Mouse (Mus musculus) right cerebral cortex, postnatal 36 days (tissue): ENCODE measurements around the gene Ddx42.
A peak's percentile ranks its signal among the peaks of the same experiment; 100 is the strongest.
"Not testable (repeated sequence)": the region's sequence is repeated elsewhere in the genome, so short reads cannot be mapped to it uniquely, and the experiment has no call there.

ENCODE experiments used
- DNase-seq, 2 experiments: peaks; one replicate each; pipeline ENCODE4 v3.0.0; 2022; ENCODE audit warnings: low spot score in 2 of 2, mixed read lengths in 1 of 2

The Ddx42 gene

GRCm38 (mm10) chr11:106201337-106202122 is 15.2 kb upstream of the Ddx42 start:
- DNase-seq = no peak

- no peak for DNase-seq
Measured at GRCm38 (mm10) chr11:106202123-106202465, 14.6 kb upstream of the Ddx42 start, which contains the start of gene Strada. Gene Strada (minus strand): TSS chr11:106202168.

DNA sequence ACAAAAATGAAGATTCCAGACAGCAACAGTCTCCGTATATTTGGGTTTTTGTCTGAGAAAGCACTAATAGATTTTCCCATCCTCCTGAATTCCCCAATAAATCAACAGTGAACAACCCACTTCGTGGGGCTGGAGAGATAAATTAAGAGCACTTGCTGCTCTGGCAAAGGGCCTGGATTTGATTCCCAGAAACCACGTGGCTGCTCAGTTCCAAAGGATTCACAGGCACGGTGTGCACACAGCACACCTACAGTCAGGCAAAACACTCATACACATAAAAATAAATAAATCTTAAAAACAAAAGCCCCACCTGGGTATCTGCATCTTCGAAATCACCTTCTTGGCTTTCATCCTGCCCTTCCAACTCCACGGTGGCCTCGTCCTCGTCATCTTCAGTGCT is 4.0 kb upstream of the Ddx42 start:
- DNase-seq = no peak

- DNase-seq = no peak
Measured at GRCm38 (mm10) chr11:106214856-106215255, 1.9 kb upstream of the Ddx42 start.

- no peak for DNase-seq
Measured at GRCm38 (mm10) chr11:106215450-106215859, 1.3 kb upstream of the Ddx42 start.

DNA sequence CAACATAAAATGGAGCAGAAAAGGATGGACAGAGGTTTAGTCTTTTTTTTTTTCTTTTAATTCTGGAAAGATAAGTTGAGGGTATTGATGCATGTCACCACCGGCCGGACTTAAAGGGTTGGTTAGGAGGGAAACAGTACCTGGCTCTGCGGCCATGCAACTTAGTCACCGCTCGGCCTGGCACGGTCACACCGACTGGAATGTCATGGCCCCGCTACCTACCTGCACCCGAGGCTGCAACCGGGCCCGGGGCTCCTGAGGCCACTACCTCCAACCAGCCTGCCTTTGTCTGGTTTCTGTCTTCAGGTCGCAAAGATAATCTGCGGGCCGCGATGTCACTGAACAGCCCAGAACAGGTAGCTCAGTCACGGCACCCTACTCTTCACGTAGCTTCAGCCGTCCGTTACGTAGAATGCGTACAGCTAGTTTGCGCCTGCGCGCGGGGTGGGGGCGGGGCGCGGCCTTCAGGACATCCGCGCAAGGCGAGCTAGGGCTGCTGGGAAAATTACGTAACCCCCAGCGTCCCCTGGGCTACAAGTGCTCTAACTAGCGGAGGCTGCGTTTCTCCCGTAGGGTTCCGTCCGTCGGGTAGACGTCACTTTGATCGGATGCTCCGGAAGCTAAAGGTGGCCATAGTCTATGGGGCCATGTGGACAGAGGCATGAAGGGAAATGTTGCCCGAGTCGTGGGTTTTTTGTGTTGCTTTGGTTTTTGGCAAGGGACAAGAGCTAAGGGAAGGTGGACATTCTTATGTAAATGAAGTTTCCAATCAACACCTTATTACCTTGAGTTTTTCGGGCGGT is 598 bp upstream of the Ddx42 start, which contains the start of gene Ccdc47:
Ccdc47 (minus strand) TSS at position 418 of the 803 bp plus-strand sequence.
- DNase-seq = peak; percentile 97 to 99

GRCm38 (mm10) chr11:106220603-106221002 is 3.9 kb downstream of the Ddx42 start:
- no peak for DNase-seq

GRCm38 (mm10) chr11:106233978-106234377 is 17.3 kb downstream of the Ddx42 start:
- DNase-seq = not testable (repeated sequence)

- DNase-seq = no peak
Measured at GRCm38 (mm10) chr11:106246834-106247233, 30.1 kb downstream of the Ddx42 start.

DNA sequence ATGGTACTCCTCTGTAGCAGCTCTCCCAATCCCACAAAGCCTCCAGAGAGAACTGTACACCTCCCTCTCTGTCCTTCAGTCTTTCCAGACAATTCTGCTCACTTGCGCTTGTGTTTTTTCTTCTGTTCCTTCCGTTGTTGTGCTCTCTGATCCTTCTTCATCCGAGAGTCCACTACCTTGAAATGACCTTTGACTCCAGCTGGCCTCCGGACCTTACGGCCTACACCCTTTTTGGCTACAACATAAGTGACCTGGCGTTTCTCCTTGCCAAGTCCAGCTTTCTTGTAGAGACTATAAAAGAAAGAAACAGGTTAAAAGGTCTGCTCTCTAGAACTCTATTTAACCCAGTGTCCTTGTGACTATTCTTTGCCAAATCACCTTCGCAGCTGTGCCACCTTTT is 32.6 kb downstream of the Ddx42 start:
- no peak for DNase-seq

GRCm38 (mm10) chr11:106254767-106255166 is 38.0 kb downstream of the Ddx42 start:
- DNase-seq = no peak

DNA sequence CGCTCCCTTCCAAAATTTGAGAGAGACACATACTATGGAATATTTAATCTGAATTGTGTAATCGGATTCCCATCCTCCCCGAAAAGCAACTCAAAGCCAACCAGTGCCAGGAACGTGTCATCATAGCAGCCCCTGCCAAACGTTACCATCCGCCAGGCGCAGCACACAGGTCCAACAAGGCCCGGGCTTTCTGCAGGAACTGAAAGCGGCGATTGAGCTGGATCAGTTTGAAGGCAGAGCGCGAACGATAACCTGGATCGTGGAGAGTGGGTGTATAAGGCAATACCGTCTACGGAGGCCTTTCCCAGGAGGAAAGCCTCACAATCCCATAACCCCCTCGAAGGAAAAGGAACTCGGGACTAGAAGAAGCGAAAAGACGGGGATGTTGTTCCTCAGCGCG is 38.4 kb downstream of the Ddx42 start:
- no peak for DNase-seq

DNA sequence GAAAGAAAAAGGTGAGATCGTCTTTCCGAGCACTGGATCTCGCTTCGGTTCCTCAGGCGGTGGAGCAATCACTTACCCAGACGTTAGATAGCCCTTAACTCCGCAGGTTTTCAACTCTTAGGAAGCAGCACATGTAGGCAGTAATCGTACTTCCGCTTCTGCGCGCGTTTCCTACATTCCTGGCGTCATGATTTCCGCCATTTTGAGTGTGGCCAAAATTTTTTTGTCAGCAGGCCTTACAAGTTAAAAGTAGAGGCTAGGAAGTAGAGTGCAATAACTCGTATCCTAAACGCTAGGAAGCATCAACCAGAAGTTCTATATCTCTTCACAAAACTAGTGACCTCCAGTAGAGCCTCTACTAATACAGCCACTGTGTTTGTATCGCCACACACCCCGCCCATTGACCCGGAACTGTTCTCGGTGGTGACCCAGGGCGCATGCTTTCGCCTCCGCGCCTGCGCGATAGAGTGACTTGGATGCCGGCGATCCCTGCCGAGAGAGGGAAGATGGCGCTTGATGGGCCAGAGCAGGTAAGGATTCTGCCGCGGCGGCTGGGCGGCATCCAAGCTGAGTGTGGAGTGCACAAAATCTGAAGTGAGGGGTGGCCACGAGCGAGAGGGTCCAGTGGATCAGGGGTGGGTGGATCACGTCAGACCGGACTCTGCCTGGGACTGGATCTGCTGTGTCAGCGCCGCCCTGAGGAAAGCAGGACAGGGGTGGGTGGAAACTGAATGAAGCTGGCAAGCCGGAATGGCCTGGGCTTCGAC is 39.1 kb downstream of the Ddx42 start, which contains the start of the genes Ftsj3 and Psmc5:
Ftsj3 (minus strand) TSS at position 395 of the 767 bp plus-strand sequence.
Psmc5 (plus strand) TSS at position 470 of the 767 bp plus-strand sequence.
- DNase-seq = peak; percentile 96 to 97

DNA sequence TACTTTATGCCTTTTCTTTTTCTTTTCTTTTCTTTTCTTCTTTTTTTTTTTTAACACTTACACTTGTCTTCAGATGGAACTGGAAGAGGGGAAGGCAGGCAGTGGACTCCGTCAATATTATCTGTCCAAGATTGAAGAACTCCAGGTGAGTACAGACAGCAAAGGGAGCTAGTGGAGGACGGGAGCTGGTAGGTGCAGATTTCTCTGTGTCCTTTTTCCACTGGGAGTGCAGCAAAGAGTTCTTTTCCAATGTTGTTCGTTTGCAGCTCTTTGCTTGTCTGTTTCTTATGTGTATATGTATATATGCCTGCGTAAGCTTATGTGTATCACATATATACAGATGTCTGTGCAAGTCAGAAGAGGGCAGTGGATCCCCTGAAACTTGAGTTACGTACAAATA is 40.0 kb downstream of the Ddx42 start:
- DNase-seq = no peak

DNA sequence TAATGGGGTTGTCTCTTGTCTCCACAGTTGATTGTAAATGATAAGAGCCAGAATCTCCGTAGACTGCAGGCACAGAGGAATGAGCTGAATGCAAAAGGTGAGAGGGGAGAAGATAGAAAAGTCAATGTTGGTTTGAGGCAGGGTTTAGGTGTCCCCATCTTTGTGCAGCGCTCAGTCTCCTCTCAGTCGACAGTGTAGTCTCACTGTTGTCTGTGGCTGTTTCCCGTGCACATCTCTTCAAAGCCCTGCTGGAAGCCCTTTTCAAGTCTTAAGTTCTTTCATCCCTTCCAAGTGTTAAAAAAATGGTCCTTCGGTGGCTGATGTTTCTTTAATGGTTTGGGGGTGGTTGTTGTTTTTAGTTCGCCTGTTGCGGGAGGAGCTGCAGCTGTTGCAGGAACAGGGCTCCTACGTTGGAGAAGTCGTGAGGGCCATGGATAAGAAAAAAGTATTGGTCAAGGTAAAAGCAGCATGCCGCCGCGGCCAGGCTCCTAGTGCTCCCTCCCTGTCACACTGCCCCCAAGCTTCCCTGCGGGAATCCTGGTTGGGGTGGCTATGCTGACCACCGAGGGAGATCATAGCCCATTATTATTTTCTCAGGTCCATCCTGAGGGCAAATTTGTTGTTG is 44.2 kb downstream of the Ddx42 start:
- DNase-seq = no peak

GRCm38 (mm10) chr11:106263963-106264362 is 47.2 kb downstream of the Ddx42 start:
- DNase-seq = no peak

DNA sequence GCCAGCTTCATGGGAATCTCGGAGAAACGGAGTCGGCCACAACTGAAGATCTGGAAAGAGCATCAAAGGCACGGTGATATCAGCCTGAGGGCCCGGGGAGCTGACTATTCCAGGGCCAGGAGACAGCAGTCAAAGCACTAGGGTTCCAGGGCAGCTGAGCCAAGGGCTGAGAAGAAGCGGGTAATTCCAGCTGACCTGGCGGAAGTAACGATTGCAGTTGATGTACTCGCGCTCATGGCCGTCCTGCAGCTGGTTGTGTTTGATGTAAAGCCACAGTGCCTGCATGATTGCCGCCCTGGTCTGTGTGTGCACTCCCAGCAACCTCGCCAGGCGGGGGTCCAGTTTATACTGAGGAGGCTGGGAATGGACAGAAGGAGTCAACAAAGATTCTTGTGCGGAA is 48.3 kb downstream of the Ddx42 start:
- DNase-seq = no peak

DNA sequence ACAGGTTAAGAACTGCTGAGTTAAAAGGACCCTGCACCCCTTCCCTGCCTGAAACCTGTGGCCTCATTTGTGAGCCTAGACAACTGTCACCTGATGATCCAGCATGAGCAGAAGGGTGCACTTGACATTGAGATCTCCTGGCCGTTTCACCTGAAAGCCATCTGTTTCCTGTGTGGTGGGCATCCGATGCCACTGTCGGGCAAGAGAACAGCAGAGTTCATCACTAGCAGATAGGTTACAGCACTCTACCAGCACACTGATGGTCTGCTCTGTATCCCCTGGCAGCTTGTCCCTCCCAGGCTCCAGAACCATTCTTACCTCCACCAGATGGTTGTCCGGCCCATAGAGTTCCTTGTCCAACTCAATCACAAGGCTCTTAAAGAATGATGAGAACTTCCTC is 48.8 kb downstream of the Ddx42 start:
- no peak for DNase-seq

DNA sequence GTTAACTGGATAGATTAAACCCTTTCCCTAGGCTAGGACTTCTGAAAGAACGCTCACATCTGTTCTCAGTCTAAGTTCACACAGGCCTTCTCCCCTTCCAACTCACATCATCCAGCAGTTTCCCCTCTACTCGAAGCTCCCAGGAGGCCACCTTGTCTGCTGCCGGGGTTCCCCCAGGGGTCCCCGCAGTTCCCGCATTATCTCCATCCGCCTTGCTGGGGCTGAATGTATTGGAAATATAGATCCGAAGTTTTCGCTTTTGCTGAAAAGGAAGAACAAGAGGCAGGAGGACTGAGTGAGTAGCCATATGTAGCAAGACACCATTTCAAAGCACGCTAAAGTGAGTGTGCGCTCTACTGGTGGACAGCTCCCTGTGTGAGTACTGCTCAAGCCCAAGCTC is 49.7 kb downstream of the Ddx42 start:
- no peak for DNase-seq

- no peak for DNase-seq
Measured at GRCm38 (mm10) chr11:106267311-106267852, 50.7 kb downstream of the Ddx42 start.

DNA sequence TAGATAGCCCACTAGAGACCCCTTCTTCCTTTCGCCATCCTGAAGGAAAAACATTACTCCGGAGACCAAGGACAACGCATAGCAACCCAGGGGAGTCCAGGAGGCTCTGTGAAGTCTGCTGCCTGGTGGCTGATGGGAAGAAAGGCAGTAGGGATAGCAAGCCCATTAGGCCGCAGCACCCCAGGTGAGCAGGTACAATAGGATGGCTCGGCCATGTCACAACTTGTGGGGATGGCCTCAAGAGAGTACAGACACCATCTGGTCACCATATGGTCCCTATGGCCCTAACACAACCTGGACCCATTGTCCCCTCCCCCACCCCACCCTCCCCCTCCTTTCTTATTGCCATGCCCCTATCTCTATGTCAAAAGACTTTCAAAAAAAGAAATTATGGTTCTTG is 51.1 kb downstream of the Ddx42 start:
- DNase-seq = no peak
